Mouse (Mus musculus): ENCODE measurements at regions not wholly inside any gene's neighbourhood (a gene's known extent, or its start where the extent isn't known, plus 50 kb on each side); places are given as distances from the start of the nearest gene placed in this dataset.

- 0 out of 2 replicates have a peak overlapping the region, but pooled peaks have one; percentile 1 for H3K4me2 ChIP-seq (ENCODE audit: low read length)
- H3K9ac ChIP-seq (ENCODE audit: low read depth, low read length) = no peak overlapping the region
- no peak overlapping the region for H3K27ac ChIP-seq (ENCODE audit: low read depth, low read length)
- no peak for ATAC-seq
- H3K27me3 ChIP-seq (replicated peaks; ENCODE audit: control insufficient read depth, insufficient read depth, low read length) = no peaks in the 10 kb centered on the region
- no peaks in the 10 kb centered on the region for H3K9me3 ChIP-seq (ENCODE audit: control insufficient read depth, low read length)
- 46% methylated on average over 10 of the region's 10 CpGs for WGBS
- no peaks in the 10 kb centered on the region; the same call in 1 of the 2 replicates for H3K4me1 ChIP-seq (ENCODE audit: control insufficient read depth, insufficient read depth, low read depth, low read length)
- no peak overlapping the region for H3K4me3 ChIP-seq (ENCODE audit: low read length)
- no peaks in the 10 kb centered on the region for H3K36me3 ChIP-seq (ENCODE audit: control insufficient read depth, insufficient read depth, low read length)
Observed at GRCm38 (mm10) chr6:143714461-143714860, 547.4 kb downstream of the Etnk1 start.

- Histone ChIP-seq H3K27me3 (replicated peaks; ENCODE audit: control insufficient read depth, insufficient read depth, low read length) (no peaks in the 10 kb centered on the region), H3K9me3 (ENCODE audit: control insufficient read depth, low read length) (no peaks in the 10 kb centered on the region), H3K4me1 (ENCODE audit: control insufficient read depth, insufficient read depth, low read depth, low read length) (no peaks in the 10 kb centered on the region), H3K4me2 (ENCODE audit: low read length) (no peak overlapping the region), H3K9ac (ENCODE audit: low read depth, low read length) (no peak overlapping the region), H3K27ac (ENCODE audit: low read depth, low read length) (no peak overlapping the region), H3K4me3 (ENCODE audit: low read length) (no peak overlapping the region), H3K36me3 (ENCODE audit: control insufficient read depth, insufficient read depth, low read length) (no peaks in the 10 kb centered on the region)
- ATAC-seq = no peak
Observed at GRCm38 (mm10) chr6:143750074-143750473, 583.1 kb downstream of the Etnk1 start.

GRCm38 (mm10) chr6:143751076-143752070, 584.4 kb downstream of the Etnk1 start:
- H3K9ac ChIP-seq (ENCODE audit: low read depth, low read length) = no peak overlapping the region
- H3K4me1 ChIP-seq (ENCODE audit: control insufficient read depth, insufficient read depth, low read depth, low read length) = no peaks in the 10 kb centered on the region
- no peak overlapping the region for H3K27ac ChIP-seq (ENCODE audit: low read depth, low read length)
- no peak overlapping the region for H3K4me2 ChIP-seq (ENCODE audit: low read length)
- no peaks in the 10 kb centered on the region for H3K27me3 ChIP-seq (replicated peaks; ENCODE audit: control insufficient read depth, insufficient read depth, low read length)
- H3K36me3 ChIP-seq (ENCODE audit: control insufficient read depth, insufficient read depth, low read length) = no peaks in the 10 kb centered on the region
- 82% methylated on average over 14 of the region's 14 CpGs for WGBS
- H3K4me3 ChIP-seq (ENCODE audit: low read length) = no peak overlapping the region
- ATAC-seq = no peak
- no peaks in the 10 kb centered on the region for H3K9me3 ChIP-seq (ENCODE audit: control insufficient read depth, low read length)

- Histone ChIP-seq H3K27ac (ENCODE audit: low read depth, low read length) (no peak overlapping the region), H3K9ac (ENCODE audit: low read depth, low read length) (no peak overlapping the region), H3K4me2 (ENCODE audit: low read length) (no peak overlapping the region), H3K4me1 (ENCODE audit: control insufficient read depth, insufficient read depth, low read depth, low read length) (no peaks in the 10 kb centered on the region), H3K4me3 (ENCODE audit: low read length) (no peak overlapping the region), H3K36me3 (ENCODE audit: control insufficient read depth, insufficient read depth, low read length) (no peaks in the 10 kb centered on the region), H3K27me3 (replicated peaks; ENCODE audit: control insufficient read depth, insufficient read depth, low read length) (no peaks in the 10 kb centered on the region), H3K9me3 (ENCODE audit: control insufficient read depth, low read length) (no peaks in the 10 kb centered on the region)
- 70% methylated on average over 3 of the region's 3 CpGs for WGBS
- ATAC-seq = no peak
Observed at GRCm38 (mm10) chr6:143757462-143757861, 590.4 kb downstream of the Etnk1 start.

GRCm38 (mm10) chr6:143768115-143768514, 601.1 kb downstream of the Etnk1 start:
- Histone ChIP-seq H3K9me3 (ENCODE audit: control insufficient read depth, low read length) (peaks cover 3% of the 10 kb centered on the region), H3K4me1 (ENCODE audit: control insufficient read depth, insufficient read depth, low read depth, low read length) (no peaks in the 10 kb centered on the region), H3K9ac (ENCODE audit: low read depth, low read length) (no peak overlapping the region), H3K27me3 (replicated peaks; ENCODE audit: control insufficient read depth, insufficient read depth, low read length) (no peaks in the 10 kb centered on the region), H3K36me3 (ENCODE audit: control insufficient read depth, insufficient read depth, low read length) (no peaks in the 10 kb centered on the region), H3K4me2 (ENCODE audit: low read length) (no peak overlapping the region), H3K27ac (ENCODE audit: low read depth, low read length) (no peak overlapping the region), H3K4me3 (ENCODE audit: low read length) (no peak overlapping the region)
- 83% methylated on average over 2 of the region's 2 CpGs for WGBS
- no peak for ATAC-seq
